Mouse (Mus musculus): ENCODE measurements around the gene Ace3.
"Not testable (repeated sequence)": the region's sequence is repeated elsewhere in the genome, so short reads cannot be mapped to it uniquely, and the experiment has no call there.

Ace3 gene

DNA sequence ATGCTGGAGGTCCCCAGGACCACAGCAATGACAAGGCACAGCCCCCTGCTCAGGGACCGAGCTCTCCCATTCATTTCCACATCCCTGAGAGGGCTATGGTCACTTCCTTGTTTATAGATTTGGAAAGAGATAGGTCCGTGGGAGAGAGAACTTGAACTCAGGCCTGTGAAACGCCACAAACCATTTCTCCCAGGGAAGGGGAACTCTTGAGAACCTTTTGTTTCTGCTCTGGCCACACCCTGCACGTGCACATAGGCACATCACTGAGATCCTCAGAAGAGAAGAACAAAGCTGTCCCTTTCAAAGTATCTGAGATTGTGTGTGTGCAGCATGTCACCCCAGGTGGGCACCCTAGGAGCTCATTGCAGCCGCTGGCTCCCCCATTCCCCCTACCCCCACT lies 15.8 kb upstream of the Ace3 start:
- DNase-seq (ENCODE audit: low read depth, low spot score) = no peak

DNA sequence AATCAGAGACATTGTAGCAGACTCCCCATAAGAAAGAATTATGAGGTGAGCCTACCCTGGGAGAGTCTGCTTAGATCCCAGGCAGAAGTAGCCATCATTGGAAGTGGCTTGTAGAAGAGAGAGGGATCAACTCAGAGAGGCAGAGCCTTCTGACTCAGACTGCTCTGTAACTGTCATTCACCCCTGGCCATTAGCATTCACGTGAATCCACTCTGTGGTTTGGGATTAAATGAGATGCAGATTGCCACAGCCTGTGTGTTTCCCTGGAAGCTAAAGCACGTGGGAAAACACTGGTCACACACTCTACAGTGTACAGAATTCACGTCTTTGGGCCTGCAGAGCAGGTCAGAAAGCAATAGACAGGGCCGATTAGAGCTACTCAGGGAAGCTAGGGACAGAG lies 10.0 kb upstream of the Ace3 start:
- no peak for DNase-seq (ENCODE audit: low read depth, low spot score)

- DNase-seq (ENCODE audit: low read depth, low spot score) = no peak
These were observed 7.0 kb upstream of the Ace3 start for GRCm38 (mm10) chr11:105987446-105987845.

GRCm38 (mm10) chr11:105989446-105989845 lies 5.0 kb upstream of the Ace3 start:
- no peak for DNase-seq (ENCODE audit: low read depth, low spot score)

- no peak for DNase-seq (ENCODE audit: low read depth, low spot score)
These were observed 4.2 kb upstream of the Ace3 start for GRCm38 (mm10) chr11:105990231-105990630.

GRCm38 (mm10) chr11:106000062-106000461 lies 5.6 kb downstream of the Ace3 start:
- no peak for DNase-seq (ENCODE audit: low read depth, low spot score)

GRCm38 (mm10) chr11:106001718-106002117 lies 7.2 kb downstream of the Ace3 start:
- DNase-seq (ENCODE audit: low read depth, low spot score) = peak; percentile 55

DNA sequence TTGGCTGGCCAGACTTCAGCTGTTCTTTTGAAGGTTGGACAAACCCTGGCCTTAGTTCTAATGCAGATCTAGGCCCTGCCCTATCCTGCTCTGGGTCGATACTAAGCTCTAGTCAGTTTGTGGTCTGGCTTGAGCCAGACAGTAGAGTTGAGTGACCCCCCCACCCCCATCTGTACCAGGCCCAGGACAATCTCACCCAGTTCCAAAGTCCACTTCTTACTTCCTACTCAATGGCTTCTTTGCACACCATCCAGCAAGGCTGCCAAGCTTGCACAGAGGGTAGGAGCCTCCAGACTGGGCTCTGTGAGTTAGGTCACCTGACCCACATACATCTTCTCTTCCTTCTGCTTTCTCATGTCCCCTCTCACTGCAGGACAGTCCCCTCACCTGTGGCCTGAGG lies 10.1 kb downstream of the Ace3 start:
- DNase-seq (ENCODE audit: low read depth, low spot score) = no peak

- DNase-seq (ENCODE audit: low read depth, low spot score) = no peak
These were observed 11.5 kb downstream of the Ace3 start for GRCm38 (mm10) chr11:106005970-106006369.

DNA sequence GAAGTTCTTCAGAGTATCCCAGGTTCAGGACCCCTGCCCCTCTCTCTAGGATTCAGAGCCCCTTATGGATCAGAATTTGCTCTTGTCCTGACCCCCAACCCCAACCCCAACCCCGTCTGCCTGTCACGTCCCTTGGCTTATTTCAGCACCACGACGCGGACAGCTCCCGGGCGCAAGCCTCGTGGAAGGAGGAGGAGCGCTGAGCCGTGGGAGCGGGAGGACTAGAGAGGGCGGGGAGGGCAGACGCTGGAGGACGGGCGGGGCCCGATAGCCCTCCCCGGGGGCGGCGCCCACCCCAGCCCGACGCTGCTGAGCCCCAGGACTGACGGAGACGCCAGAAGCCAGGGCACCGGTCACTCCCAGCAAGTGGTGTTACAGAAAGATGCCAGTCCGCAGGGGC lies 13.3 kb downstream of the Ace3 start, which contains the start of gene Kcnh6:
Gene Kcnh6 (plus strand): TSS at position 304 of the 400 bp plus-strand sequence.
- peak; percentile 86 for DNase-seq (ENCODE audit: low read depth, low spot score)

DNA sequence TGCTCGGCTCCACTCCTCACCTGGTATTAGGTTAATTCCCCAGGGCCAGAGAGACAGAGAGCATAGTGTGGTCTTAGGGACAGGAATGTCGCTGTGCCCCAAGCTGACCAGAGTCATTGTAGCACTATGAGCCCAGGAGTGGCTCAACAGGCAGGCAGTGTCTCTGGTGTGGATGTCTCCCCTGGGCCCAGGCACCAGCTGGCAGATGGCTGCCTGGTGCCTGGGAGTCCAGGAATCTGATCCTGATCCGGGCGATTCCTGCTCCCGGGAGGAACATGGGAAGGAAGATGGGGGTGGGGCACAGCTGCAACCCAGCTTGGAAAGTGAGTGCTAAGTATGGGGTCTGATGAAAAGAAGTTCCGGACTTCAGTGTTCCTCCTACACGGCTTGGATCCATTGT lies 18.2 kb downstream of the Ace3 start:
- no peak for DNase-seq (ENCODE audit: low read depth, low spot score)

DNA sequence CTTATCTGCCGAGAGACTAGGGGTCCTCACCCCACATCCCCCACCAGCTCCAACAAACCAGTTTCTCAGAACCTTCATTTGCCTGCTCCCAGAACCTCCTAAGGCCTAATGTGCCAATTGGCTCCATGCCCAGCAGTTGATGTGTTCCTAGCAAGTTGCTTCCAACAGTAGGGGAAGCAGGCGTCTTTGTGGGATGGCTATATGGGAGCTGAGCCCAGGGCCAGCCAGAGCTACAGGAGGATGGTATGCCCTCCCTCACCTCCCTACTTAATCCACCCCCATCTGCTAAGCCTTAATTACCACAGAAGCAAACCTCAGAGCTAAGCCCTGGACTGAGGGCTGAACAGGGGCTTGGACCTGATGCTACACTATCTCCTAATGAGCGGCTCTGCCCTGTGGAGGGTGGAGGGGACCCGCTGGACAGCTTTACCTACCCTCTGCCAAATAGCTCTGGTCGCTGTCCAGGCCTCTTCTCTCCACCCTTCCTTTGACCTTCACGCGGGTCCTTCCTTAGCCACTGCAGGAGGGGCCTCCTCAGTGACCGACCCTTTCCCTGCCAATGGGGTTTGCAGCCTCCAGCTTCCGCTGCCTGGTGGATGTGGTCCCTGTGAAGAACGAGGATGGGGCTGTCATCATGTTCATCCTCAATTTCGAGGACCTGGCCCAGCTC lies 19.2 kb downstream of the Ace3 start:
- no peak for DNase-seq (ENCODE audit: low read depth, low spot score)

DNA sequence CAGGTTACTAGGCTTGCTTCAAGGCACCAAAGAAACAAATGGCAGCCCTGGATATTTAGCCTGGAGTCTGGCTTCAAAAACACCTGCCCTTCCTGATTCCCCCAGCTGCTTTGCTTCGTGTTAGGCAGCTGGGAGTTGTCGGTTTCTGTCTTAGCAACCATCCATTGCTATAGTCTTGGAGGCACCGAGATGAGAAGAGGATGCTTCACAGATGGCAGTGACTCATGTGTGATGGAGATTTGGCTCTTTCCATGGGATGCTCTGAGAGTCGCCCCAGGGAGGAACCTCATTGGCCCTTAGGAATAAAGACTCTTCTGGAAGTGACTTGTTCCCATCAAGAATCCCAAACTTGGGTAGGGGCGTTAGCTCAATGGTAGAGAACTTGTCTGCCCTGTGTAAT lies 22.0 kb downstream of the Ace3 start:
- DNase-seq (ENCODE audit: low read depth, low spot score) = no peak

DNA sequence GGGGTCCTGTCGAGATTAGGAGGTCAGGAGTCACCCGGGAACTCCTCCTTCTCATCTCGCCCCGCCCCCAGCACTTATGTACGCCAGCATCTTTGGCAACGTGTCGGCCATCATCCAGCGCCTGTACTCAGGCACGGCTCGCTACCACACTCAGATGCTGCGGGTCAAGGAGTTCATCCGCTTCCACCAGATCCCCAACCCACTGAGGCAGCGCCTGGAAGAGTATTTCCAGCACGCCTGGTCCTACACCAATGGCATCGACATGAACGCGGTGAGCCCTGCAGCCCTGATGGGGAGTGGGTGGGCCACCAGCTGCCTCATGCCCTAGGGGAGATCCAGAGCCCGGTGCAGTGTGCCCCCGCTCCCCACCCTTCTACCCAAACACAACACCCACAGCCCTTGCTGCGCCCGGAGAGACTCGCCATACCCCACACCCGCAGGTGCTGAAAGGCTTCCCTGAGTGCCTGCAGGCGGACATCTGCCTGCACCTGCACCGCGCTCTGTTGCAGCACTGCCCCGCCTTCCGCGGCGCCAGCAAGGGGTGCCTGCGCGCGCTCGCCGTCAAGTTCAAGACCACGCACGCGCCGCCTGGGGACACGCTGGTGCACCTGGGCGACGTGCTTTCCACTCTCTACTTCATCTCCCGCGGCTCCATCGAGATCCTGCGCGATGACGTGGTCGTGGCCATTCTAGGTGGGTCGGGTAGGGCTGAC lies 25.7 kb downstream of the Ace3 start:
- peak; percentile 83 for DNase-seq (ENCODE audit: low read depth, low spot score)

DNA sequence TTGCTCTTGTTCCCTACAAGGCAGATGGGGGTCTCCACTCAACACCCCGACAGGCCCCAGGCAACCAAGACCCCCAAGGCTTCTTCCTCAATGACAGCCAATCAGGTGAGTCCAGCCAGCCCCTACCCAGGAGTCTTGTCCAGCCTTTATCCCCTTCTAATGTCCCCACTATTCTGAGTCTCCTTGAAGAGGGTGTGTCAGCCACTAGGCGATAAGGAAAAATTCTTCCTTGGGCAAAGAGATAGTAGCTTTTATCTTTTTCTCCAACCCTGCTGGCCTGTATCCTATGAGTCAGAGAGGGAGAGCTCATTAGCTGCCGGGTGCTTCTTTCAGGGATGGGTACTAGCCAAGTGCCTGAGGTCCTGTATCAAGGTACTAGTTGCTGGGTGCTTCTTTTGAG lies 31.3 kb downstream of the Ace3 start:
- no peak for DNase-seq (ENCODE audit: low read depth, low spot score)

GRCm38 (mm10) chr11:106026465-106027151 lies 32.1 kb downstream of the Ace3 start:
- peak; percentile 64 for DNase-seq (ENCODE audit: low read depth, low spot score)

DNA sequence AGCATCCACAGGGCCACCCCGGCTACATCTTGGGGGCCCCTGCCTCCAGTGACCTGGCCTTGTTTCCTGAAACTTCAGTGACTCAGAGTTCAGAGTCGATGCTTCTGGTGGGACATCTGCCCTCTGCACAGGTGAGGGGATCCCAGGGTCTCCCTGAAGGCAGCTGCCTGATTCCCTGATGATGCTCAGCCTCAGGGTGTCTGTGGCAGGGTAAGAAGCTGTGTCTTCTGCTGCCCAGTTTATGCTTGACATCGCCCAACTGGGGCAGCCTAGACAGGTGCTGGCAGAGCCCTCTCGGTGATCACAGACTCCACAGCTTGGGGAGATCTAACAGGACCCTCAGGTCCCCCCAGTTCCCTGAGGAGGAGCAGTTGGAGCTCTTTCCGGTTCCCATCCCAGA lies 33.1 kb downstream of the Ace3 start:
- no peak for DNase-seq (ENCODE audit: low read depth, low spot score)

GRCm38 (mm10) chr11:106032074-106032473 lies 37.6 kb downstream of the Ace3 start:
- DNase-seq (ENCODE audit: low read depth, low spot score) = not testable (repeated sequence)

- no peak for DNase-seq (ENCODE audit: low read depth, low spot score)
These were observed 39.0 kb downstream of the Ace3 start for GRCm38 (mm10) chr11:106033491-106033919.

GRCm38 (mm10) chr11:106034986-106035385 lies 40.5 kb downstream of the Ace3 start:
- DNase-seq (ENCODE audit: low read depth, low spot score) = no peak

GRCm38 (mm10) chr11:106036548-106037417 lies 42.3 kb downstream of the Ace3 start, which contains the start of gene Dcaf7:
Gene Dcaf7 (plus strand): TSS chr11:106036872.
- peak; percentile 99 for DNase-seq (ENCODE audit: low read depth, low spot score)

DNA sequence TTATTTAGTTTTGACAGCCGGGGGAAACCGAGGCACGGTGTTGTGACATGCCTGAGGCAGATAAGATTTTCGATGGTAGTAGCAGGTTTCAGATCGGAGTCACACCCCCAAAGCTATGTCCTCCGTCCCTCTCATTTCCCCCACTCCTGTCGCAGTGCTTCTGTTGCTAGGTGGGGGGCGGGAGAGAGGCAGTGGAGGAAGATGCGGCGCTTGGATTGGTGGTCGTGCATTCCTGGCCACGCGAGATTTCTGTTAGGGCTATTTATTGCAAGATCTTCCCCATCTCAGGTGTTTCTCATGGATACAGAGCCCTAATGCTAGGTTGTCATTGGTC lies 42.9 kb downstream of the Ace3 start:
- DNase-seq (ENCODE audit: low read depth, low spot score) = peak; percentile 90
